Mouse (Mus musculus) lung, postnatal 25 days (tissue): Measurements from ENCODE around the gene Bcl2a1b.
"Not testable (repeated sequence)": the region's sequence is repeated elsewhere in the genome, so short reads cannot be mapped to it uniquely, and the experiment has no call there.

Experiments used
- DNase-seq: peaks from one replicate; pipeline ENCODE4 v3.0.0; 2022; ENCODE audit warnings: low spot score

Bcl2a1b gene

GRCm38 (mm10) chr9:89198969-89199416 is at the start of gene Bcl2a1b, which contains the start of gene Gm29094:
Gene Bcl2a1b, plus strand, starts transcription at chr9:89199209.
Gene Gm29094, plus strand, starts transcription at chr9:89199379.
- peak; percentile 71 for DNase-seq

GRCm38 (mm10) chr9:89172539-89172938 is 26.5 kb upstream of the Bcl2a1b start:
- DNase-seq = not testable (repeated sequence)

GRCm38 (mm10) chr9:89178833-89179232 is 20.2 kb upstream of the Bcl2a1b start:
- DNase-seq = peak; percentile 84

- DNase-seq = not testable (repeated sequence)
Observed at GRCm38 (mm10) chr9:89179469-89179868, 19.5 kb upstream of the Bcl2a1b start.

- not testable (repeated sequence) for DNase-seq
Observed at GRCm38 (mm10) chr9:89187006-89187405, 12.0 kb upstream of the Bcl2a1b start.

- not testable (repeated sequence) for DNase-seq
Observed at GRCm38 (mm10) chr9:89195483-89195882, 3.5 kb upstream of the Bcl2a1b start.

- peak; percentile 85 for DNase-seq
Observed at GRCm38 (mm10) chr9:89197509-89197908, 1.5 kb upstream of the Bcl2a1b start.

- DNase-seq = not testable (repeated sequence)
Observed at GRCm38 (mm10) chr9:89198349-89198748, 660 bp upstream of the Bcl2a1b start.

- not testable (repeated sequence) for DNase-seq
Observed at GRCm38 (mm10) chr9:89202256-89202655, 3.2 kb downstream of the Bcl2a1b start.

- not testable (repeated sequence) for DNase-seq
Observed at GRCm38 (mm10) chr9:89208939-89209338, 9.9 kb downstream of the Bcl2a1b start.

GRCm38 (mm10) chr9:89210353-89211064 is 11.5 kb downstream of the Bcl2a1b start, which contains the start of gene Mthfs:
Gene Mthfs, plus strand, starts transcription at chr9:89210676.
- DNase-seq = not testable (repeated sequence)

GRCm38 (mm10) chr9:89211065-89211858 is 12.3 kb downstream of the Bcl2a1b start:
- peak; percentile 88 for DNase-seq

- DNase-seq = peak; percentile 68
Observed at GRCm38 (mm10) chr9:89212428-89212827, 13.4 kb downstream of the Bcl2a1b start.

GRCm38 (mm10) chr9:89218174-89218573 is 19.2 kb downstream of the Bcl2a1b start:
- DNase-seq = not testable (repeated sequence)

- not testable (repeated sequence) for DNase-seq
Observed at GRCm38 (mm10) chr9:89219668-89220067, 20.7 kb downstream of the Bcl2a1b start.

GRCm38 (mm10) chr9:89220704-89221287 is 21.8 kb downstream of the Bcl2a1b start:
- DNase-seq = not testable (repeated sequence)

GRCm38 (mm10) chr9:89226071-89226470 is 27.1 kb downstream of the Bcl2a1b start:
- no peak for DNase-seq

- DNase-seq = no peak
Observed at GRCm38 (mm10) chr9:89228122-89228521, 29.1 kb downstream of the Bcl2a1b start.

- not testable (repeated sequence) for DNase-seq
Observed at GRCm38 (mm10) chr9:89230897-89231497, 32.0 kb downstream of the Bcl2a1b start.

- not testable (repeated sequence) for DNase-seq
Observed at GRCm38 (mm10) chr9:89237131-89237530, 38.1 kb downstream of the Bcl2a1b start.

- not testable (repeated sequence) for DNase-seq
Observed at GRCm38 (mm10) chr9:89238976-89239505, 40.0 kb downstream of the Bcl2a1b start.
